Mouse (Mus musculus) cerebellum, adult 9-10 months (tissue): ENCODE data around the gene Fpr2.
"Not testable (repeated sequence)": the region's sequence is repeated elsewhere in the genome, so short reads cannot be mapped to it uniquely, and the experiment has no call there.

Source experiments
- DNase-seq: peaks from one replicate; pipeline ENCODE4 v3.0.0; 2022

Fpr2 gene

DNA sequence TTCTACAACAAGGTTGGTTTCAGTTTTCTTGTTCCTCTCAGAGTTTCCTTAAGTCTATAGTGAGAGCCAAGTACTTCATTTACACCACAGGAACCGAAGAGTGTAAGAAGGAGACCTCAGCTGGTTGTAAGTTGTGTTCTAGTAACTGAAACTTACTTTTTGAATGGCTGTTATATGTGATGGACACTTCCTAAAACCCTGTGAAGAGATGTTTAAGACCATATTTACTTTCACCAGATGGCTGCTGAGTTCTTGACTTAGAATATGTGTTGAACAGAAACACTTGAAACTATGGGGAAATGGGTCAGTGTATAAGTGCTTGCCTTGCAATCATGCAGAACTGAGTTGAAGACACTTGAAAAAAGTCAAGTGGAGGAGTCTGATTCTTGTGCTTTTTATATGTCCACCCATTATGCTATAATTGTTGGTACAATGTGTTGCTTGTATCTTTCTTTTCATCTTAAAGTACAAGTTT lies at the start of gene Fpr2, which contains the start of gene Fpr3:
TSS of gene Fpr2 (plus strand) at position 51 of the 475 bp plus-strand sequence.
TSS of gene Fpr3 (plus strand) at position 79 of the 475 bp plus-strand sequence.
- DNase-seq: no peak

DNA sequence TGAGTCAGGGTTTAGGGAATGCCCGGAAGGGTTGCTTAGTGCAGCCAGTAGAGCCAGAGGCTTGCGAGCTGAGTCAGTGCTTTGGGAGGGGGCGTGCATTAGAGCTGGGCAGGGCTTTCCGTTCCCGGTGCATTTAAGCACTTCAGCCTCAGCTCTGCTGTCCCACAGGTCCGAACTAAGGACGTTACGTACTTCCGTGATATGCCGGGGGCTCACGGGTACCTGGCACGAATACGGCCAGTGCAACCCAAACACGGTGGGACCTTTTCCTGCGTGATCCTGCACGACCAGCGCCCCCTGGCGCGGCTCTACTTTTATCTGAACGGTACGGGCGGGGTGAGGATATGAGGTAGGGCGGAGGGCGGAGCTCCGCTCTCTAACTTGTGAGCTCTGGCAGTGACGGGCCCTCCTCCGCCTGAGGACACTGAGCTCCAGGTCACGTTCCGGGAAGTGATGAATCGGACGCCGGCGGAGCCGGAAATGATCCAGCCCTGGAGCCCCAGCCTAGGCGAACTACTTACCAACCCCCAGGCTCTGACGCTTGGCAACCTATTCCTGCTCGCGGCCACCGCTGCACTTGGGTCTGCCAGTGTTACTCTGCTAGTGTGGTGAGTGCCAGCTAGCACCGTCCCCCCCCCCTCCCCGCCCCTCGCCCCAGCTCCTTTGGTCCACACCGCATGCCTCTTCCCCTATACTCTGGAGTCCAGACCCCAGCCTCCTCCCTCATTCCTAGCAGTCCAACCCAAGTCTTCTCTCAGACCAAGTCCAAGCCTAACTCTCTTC lies 49.5 kb upstream of the Fpr2 start:
- peak; percentile 99 for DNase-seq

DNA sequence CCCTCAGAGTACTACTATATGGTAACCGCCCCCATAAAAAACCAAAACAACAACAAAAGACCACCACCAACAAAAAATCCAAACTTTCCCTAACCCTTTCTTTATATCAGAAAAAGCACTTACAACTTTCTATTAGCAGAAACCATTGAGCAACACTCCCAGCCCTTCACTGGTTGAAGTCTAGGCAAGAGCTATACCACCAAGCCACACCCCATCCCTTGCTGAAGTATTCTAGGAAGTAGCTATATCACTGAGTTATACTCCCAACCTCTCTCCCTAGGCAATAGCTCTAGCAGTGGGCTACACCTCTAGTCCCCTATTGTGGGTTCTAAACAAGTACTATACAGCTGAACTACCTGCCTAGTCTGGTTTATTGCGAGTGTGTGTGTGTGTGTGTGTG lies 48.3 kb upstream of the Fpr2 start:
- peak; percentile 35 for DNase-seq

DNA sequence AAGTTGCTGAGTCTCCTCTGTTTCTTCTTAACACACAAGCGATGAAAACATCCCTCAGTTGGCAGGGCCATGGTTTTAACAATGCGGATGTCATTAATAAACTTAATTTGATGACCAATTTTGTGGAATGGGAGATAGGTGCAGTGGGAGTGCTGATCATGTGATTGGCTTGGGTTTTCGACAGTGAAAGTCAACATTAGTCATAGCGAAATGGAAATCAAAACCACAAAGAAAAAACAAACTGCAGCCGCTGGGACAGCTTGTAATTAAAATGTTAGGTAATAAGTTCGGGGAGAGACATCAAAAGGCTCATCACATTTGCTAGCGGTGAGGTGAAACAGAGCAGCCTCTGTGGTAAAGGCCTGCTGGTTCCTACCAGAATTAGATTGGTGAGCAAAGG lies 46.8 kb upstream of the Fpr2 start:
- no peak for DNase-seq

DNA sequence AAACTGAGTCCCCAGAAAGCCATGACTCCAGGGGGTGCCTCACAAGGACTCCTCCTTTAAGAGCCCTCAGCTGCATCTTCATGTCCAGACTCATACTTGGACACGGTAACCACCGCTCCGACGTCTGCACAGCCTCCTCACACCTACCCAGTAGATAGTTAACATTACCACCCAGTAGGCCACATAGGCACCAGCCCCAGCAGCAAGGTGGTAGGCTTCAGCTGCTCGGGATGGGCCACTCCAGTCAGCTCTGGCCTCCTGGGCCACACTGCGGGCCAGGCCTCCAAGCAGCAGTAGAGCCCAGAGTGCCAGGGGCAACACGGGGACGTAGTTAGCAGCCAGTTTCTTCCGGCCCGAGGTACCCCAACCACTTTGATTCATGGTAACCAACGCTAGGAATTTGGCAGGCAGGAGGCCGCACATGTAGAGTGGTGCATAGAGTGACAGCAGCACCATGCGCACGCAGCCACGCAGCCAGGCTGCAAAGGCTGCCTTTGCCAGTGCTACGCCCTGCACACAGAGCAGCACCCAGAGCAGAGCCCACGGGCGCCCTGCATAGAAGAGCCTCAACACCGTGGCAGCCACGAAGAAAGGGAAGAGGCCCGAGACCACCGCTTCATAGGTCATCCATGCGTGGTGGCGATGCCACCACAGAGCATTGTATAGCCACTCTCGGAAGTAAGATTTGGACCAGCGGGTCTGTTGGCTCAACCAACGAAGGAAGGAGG lies 43.9 kb upstream of the Fpr2 start:
- peak; percentile 20 for DNase-seq

DNA sequence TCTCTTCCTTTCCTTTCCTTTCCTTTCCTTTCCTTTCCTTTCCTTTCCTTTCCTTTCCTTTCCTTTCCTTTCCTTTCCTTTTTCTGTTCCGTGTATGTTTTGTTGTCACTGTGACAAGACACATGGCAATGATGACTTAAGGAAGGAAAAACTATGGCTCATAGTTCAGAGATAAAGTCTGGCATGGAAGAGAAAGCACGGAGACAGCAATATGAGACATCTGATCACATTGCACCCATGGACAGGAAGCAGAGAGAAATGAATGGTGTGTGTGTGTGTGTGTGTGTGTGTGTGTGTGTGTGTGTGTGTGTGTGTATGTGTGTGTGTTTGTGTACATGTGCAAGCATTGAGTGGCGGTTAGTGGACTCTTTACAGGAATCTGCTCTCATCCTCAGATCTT lies 43.0 kb upstream of the Fpr2 start:
- not testable (repeated sequence) for DNase-seq

DNA sequence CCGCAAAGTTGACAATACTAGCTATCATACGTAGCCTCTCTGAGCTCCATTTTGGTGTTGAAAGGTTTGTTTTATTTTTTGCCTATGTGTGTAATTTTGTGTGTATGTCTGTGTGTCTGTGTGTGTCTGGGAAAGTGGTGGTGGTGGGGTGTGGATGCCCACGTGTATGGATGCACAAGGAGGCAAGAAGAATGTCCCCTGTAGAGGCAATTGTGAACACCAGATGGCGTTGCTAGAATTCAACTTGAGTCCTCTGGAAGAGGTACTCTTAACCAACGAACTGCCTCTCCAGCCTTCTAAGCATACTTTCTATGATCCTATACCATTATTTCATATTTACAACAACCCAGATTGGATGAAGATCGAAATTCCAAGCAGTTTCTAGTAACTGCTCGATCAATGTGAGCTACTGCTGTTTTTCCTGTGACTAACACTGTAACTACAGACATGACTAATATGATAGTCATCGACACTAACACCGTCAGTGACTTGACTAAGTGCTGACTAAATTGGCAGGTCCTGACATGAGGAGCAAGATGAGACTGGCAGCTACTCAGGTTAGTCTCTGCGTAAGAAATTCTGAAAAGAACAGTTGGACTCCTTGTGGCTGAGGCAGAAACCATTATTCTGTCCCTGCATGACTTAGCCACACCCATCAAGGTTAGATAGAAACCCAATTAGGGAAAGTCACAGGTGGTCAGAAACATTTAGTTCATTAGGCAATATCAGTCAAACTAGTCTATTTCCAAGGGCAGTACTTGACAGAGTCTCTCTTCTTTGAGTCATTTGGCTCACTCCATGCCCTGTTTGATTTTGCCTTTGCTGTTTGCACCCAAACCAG lies 42.2 kb upstream of the Fpr2 start:
- peak; percentile 41 for DNase-seq

DNA sequence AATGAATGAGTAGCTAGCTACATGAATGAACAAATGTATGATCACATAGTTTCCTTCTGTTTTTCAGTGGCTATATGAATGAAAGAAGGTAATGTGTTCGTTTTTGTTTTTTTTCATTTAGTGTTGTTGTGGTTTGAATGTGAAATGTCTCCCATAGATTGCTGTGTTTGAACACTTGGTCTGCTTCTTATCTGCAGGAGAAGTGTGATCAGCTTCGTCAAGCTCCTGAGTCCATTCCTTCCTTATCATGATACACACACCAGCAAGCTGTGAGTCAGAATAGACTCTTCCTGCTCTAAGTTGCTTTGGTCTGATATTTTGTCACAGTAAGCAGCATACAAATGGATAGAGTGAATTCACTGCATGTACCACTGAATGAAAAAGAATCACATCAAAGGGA lies 38.6 kb upstream of the Fpr2 start:
- DNase-seq: no peak

DNA sequence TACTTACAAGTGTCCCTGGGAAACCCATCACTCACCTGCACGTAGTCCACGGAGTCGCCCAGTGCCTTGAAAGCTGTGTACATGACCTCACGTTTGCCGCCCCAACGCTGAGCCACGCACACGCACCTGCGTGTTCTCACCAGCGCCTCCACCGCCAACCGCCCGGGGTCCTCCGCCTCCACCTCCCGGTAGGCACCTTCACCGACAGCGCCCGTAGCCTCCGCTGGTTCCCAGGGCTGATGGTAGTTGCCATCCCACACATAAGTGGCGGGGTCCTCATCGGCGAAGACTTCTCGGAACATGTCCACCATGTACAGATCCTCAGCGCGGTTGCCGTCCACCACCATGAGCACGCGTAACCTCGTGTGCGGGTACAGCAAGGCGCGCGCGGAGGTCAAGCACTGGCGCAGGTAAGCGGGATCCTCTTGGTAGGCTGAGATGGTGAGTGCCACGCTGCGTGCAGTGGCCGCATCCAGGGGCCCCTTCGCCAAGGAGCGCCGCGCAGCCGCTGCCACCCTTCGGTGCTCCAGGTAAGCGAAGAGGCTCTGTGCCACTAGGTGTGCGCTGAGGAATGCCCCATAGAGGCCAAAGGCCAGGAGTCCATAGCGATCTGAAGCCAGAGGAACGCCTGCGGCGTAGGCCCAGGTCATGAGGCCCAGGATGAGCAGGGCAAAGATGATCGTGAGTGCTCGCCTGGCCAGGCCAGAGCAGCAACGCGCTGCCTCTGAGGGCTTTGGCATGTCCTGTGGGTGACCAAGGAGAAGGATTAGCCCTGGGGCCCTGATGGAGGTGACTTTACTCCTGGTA lies 37.5 kb upstream of the Fpr2 start:
- DNase-seq: no peak

DNA sequence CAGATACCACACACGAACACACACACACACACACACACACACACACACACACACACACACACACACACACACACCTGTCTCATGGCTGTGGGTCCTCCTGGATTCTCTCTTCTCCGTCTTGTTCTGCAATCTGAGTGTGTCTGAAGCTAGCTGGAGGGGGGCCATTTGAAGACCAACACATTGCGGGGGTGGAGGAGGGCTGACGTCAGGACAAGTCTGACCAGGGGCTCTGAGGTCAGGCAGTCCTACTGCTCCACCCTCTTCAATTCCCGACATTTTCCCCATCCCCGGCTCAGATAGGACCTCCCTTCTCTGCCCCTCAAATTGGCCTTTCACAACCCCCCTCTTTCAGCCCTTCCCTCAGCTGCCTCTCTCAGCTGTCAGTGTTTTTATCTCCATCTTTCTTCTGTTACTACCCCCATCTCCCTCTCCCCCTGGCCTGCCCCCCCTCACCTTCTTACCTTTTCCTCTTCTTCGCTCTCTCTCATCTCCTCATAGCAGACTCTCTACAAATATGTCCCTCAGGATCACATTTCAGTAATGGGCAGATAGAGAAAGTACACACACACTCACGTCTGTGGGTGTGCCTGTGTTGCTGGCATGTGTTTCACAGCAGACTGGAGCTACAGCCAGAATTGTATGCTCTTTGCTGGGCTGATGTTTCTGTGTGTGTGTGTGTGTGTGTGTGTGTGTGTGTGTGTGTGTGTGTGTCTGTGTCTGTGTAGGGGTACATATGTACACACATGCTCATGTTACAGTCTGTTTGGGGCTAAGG lies 32.4 kb upstream of the Fpr2 start, which contains the start of gene Has1:
TSS of gene Has1 (minus strand) at position 142 of the 775 bp plus-strand sequence.
- no peak for DNase-seq

DNA sequence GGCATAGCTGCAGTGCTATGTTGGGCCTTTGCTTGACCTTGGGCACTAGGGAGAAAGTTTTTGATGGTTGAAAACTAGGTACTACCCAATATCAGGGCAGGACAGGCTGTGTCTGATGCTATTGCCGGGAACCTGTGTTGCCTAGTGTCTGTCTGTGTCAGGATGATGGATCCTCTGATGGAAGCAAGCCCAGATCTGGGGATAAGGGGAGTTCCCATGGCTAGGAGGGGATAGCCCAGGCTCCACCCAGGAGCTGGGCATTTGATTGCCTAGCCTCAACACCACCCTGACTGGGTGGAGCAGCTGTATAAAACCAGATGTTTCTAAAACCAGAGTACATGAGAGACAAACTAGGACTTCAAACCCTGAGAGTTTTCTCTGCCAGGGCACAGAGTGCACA lies 31.0 kb upstream of the Fpr2 start:
- DNase-seq: no peak

DNA sequence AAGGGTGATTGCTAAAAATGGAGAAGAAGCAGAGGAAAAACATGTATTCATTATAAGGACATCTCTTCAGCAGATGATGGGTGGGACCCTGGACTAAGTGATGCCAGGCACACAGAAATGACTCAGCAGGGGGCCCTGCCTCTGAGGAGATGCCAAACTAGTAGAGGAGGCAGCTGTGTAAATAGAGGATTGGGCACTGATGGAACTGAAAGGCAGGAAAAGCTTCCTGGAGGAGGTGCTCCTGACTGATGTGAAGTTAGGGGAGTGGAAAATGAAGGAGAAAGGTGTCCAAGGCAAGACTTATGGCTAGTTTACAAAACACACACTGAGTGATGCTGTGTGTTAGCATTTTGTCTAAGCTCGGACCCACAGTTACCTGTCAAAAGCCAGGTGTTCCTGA lies 30.2 kb upstream of the Fpr2 start:
- no peak for DNase-seq

DNA sequence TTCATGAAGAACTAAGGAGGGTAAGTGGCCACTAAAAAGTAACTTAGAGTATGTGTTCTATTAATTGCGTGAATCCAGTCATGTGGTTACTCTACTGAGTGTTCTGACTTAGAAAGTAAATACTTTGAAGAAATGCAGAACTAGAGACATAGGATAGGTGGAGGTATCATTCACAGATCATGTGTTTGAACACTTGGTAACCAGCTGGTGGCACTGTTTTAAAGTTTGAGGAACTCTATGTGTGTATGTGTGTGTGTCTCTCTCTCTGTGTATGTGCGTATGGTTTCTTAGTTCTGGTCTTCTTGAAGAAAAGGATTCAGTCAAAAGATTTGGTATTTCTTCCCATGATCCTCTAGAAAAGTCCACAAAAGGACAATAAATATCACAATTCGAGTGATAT lies 27.5 kb upstream of the Fpr2 start:
- DNase-seq: no peak

DNA sequence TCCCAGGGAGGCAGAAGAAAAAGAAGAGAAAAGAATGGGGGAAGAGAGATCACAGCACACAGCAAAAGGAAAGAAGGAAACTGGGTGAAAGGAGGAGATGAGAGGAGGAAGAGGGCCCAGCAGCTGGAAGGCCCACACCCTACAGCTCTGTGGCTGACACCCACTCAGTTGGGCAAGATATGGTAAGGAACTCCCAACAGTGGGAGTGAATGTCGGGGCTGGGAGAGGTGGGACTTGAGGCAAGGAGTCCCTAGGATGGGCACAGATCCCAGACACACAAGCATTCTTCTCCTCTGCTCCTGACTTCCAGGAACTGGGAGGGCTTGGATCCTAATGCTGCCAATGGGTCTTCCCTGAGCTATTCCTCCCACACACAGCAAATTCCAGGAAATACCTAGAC lies 25.3 kb upstream of the Fpr2 start:
- DNase-seq: no peak

DNA sequence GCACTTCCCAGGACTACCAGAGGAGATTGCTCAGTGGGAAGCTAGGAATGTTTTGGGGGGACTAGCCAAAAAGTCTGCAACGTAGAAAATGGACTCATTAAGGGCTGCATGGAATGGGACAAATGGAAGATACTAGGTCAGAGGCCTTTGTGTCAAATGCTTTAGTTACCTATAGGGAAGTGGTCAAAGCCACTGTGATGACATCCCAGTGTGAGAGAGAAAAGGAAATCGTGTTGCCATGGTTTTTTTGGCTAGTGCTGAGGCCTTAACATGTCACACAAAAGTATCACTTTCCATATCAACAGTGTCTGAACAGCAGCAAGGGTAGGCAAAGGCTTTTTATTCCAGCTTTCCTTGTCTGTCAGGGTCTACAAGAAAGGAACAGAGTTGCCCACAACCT lies 22.5 kb upstream of the Fpr2 start:
- DNase-seq: no peak

DNA sequence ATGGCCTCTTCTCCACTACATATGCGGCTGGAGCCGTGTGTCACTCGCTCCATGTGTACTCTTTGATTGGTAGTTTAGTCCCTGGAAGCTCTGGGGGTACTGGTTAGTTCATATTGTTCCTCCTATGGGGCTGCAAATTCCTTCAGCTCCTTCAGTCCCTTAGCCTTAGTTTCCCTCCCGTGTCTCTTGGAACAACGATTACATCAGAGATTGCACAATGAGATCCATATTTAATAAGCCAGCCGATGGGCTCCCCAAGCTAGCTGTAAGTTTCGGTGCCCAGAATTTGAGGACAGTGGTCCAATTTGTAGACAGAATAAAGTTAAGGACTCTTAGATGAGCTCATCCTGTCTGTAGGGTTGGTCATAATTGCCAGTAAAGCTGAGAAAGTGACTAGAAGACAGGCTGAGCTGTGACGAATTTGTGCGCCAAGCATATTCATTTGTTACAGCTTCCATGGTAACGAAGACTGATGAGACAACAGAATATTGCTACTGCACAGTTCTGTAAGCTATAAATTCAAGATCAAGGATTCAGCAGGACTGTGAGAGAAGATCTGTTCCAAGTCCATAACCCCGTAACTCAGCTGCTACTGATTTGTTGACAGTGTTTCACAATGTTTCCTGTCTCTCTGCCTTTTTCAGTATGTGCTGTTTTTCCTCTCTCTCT lies 20.7 kb upstream of the Fpr2 start:
- no peak for DNase-seq

DNA sequence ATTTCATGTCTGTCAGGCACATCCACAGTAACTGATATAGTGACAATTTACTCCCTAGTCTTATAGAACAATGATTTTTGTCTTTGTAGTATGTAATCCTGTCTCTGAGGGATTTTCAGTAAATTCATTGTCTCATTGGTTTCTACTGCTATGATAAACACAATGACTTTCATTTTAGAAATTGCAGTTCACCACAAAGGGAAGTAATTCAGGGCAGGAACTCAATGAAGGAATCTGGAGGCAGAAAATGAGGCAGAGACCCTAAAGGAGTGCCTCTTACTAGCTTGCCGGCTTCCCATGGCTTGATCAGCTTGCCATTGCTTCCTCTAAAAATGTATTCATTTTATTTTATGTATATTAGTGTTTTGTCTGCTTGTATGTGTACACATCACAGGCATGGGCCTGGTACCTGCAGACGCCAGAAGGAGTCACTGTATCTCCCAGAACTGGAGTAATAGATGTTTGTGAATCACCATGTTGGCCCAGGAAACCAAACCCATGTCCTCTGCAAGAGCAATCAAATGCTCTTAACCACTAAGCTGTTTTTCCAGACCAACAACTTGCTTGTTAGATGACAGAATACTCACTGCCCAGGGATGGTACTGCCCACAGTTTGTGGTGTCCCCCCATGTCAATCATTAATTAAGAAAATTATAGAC lies 16.6 kb upstream of the Fpr2 start:
- no peak for DNase-seq

DNA sequence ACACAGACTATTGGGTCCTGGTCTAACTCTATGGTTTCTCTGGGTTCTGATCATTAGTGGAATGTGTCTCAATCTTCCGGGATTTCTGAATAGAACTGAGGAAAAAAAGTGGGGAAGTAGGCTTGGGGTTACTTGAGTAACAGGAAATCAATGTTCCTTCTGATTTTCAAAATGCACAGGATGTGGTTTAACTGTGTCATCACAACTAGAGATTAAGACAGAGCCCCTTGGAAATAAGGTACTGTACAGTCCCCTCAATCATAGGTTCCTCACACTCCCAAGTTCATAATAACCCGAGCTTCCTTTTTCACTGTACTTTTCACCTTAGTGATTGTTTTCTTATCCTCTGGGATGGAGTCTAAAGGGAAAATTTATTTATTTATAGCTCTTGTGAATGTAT lies 15.9 kb upstream of the Fpr2 start:
- DNase-seq: no peak

DNA sequence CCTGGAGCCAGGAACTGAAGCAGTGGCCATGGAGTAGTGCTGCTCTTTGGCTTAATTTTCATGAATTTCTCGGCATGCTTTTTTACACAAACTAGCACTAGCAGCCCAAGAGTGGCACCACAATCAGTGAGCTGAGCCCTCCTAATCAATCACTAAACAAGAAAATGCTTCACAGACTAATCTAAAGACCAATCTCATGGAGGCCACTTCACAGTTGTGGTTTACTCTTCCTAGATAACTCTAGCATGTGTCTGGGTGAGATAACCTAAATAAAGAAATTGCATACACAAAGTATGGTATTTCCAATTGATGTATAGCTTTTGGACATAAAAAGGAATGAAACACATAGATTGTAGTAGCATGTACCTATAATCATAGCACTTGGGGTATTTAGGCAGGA lies 8.3 kb upstream of the Fpr2 start:
- DNase-seq: no peak

DNA sequence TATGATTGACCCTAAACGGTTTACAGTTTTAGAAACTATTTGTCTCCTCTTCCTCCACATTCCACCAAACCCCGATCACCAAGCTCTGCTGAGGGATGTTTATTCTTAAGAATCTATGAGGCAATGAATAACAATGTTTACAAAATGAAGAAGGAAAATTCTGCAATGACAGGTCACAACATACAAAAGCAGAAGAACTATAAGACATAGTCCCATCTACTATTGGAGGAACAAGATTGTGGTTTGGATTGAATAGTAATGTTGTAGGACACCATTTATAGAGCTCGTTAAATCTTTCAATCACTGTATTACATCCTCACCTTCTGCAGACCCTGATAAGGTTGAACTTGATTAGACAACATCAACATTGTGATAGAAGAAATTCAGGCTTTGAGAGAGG lies 5.0 kb upstream of the Fpr2 start:
- no peak for DNase-seq
